8 mouse cellular contexts compared by ENCODE assay signal in the genomic region with DNA sequence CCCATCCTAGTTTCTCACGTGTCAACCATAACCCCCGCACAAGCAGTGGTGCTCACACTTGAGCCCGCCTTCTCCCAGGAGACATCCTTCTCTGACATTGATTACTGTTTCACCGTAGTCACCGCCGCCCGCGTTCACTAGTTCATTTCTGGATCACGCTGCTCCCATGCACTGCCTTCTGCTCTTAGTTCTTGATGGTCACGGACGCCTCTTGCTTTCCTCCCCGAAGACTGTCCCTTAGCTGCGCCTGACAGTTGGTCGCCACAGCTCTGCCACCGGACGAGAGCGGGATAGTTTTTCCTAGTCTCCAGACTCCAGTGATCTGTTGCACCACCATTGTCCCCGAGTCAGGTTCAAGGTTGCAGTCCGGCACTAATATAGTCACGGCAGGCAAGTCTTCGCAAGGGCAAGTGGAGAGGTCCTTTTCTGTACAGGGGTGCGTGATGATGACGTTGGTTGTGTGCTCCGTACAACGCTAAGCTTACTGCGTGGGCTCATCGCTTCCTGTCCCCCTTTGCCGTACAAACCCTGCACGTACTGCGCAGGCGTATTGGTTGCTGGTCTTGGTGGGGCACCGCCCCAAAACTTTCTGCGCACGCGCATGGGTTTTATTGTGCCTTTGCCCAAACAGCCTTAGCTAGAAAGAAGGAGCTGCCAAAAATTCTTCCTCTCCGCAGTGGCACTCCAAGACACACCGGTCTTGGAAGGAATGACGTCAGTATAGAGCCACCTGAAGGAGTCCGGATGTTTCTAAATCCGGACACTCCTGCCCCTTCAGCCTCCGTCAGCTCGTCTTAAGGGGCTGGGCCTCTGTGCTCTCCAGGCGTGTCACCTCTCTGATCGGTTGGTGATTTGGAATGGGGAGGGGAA. TPM values are rescaled to one million over a fixed set of nuclear protein-coding genes. Genes with fewer than 3 reads are reported as not detected.
A peak's percentile ranks its signal among the peaks of the same experiment; 100 is the strongest.
DNase-seq lines count a peak whose midpoint lies in the region; ATAC-seq and TF ChIP-seq lines count a peak whose summit lies in the region.

A gene (plus strand): TSS at position 628 of the 870 bp plus-strand sequence.

- H3K27me3 ChIP-seq in embryonic facial prominence, embryonic 15.5 days, result no peaks in the 10 kb centered on the region
- H3K27me3 ChIP-seq in limb, embryonic 14.5 days (ENCODE audit: control insufficient read depth, insufficient read depth, low read length), result no peaks in the 10 kb centered on the region
- H3K27me3 ChIP-seq in midbrain, postnatal 0 days (ENCODE audit: insufficient read depth, low read length), result no peaks in the 10 kb centered on the region

- H3K36me3 ChIP-seq in embryonic facial prominence, embryonic 15.5 days, result peaks cover 25% of the 10 kb centered on the region
- peaks cover 26% of the 10 kb centered on the region for H3K36me3 ChIP-seq in limb, embryonic 14.5 days (ENCODE audit: control insufficient read depth, insufficient read depth, low read length)
- H3K36me3 ChIP-seq in midbrain, postnatal 0 days (ENCODE audit: insufficient read depth, low read length), result peaks cover 13% of the 10 kb centered on the region

- no peaks in the 10 kb centered on the region for H3K9me3 ChIP-seq in embryonic facial prominence, embryonic 15.5 days (replicated peaks)
- no peaks in the 10 kb centered on the region for H3K9me3 ChIP-seq in limb, embryonic 14.5 days (ENCODE audit: control insufficient read depth, low read length)
- no peaks in the 10 kb centered on the region for H3K9me3 ChIP-seq in midbrain, postnatal 0 days (ENCODE audit: low read length)

- TF ChIP-seq POLR2A in bone marrow, adult 2 months (IDR thresholded peaks at IDR 0.05; ENCODE audit: borderline replicate concordance, control insufficient read depth, low read depth, low read length), result no peak; the same call in 1 of the 2 replicates
- 0 out of 2 replicates have a peak, but pooled peaks have one; percentile 38 for TF ChIP-seq POLR2A in limb, embryonic 14.5 days (IDR thresholded peaks at IDR 0.05; ENCODE audit: borderline replicate concordance, extremely low read depth, insufficient read depth, insufficient read length)

- H3K4me3 ChIP-seq in bone marrow, adult 2 months (replicated peaks; ENCODE audit: control insufficient read depth, low read depth, low read length), result peak within 1 kb of the TSS; percentile 77
- H3K4me3 ChIP-seq in embryonic facial prominence, embryonic 15.5 days (replicated peaks), result peak within 1 kb of the TSS; percentile 69
- peak within 1 kb of the TSS; percentile 66 for H3K4me3 ChIP-seq in limb, embryonic 14.5 days (replicated peaks; ENCODE audit: low read length)
- H3K4me3 ChIP-seq in midbrain, postnatal 0 days (ENCODE audit: low read depth, low read length), result peak within 1 kb of the TSS; percentile 68

- peaks cover 1% of the 10 kb centered on the region; the same call in 1 of the 2 replicates for H3K4me1 ChIP-seq in bone marrow, adult 2 months (ENCODE audit: control insufficient read depth, insufficient read depth, low read length)
- H3K4me1 ChIP-seq in embryonic facial prominence, embryonic 15.5 days, result peaks cover 53% of the 10 kb centered on the region
- H3K4me1 ChIP-seq in limb, embryonic 14.5 days (ENCODE audit: control insufficient read depth, insufficient read depth, low read length), result peaks cover 26% of the 10 kb centered on the region
- H3K4me1 ChIP-seq in midbrain, postnatal 0 days (ENCODE audit: insufficient read depth, low read length), result peaks cover 21% of the 10 kb centered on the region

- peak; percentile 91 for ATAC-seq in embryonic facial prominence, embryonic 15.5 days (ENCODE audit: insufficient number of reproducible peaks, low FRiP score, low TSS enrichment, low read depth)
- peak; percentile 95 for ATAC-seq in limb, embryonic 14.5 days (ENCODE audit: low FRiP score, low read depth)
- peak; percentile 94 for ATAC-seq in midbrain, postnatal 0 days (ENCODE audit: low FRiP score)

- no peak for TF ChIP-seq CTCF in bone marrow, adult 2 months (IDR thresholded peaks at IDR 0.05; ENCODE audit: control insufficient read depth, insufficient read depth, low read length)
- TF ChIP-seq CTCF in midbrain, postnatal 0 days (IDR thresholded peaks at IDR 0.05), result no peak

- peak within 1 kb of the TSS; percentile 76 for H3K27ac ChIP-seq in bone marrow, adult 2 months (ENCODE audit: control insufficient read depth, insufficient read depth, low read depth, low read length, poor library complexity)
- peak within 1 kb of the TSS; percentile 91 for H3K27ac ChIP-seq in embryonic facial prominence, embryonic 15.5 days (replicated peaks)
- peak within 1 kb of the TSS; percentile 83 for H3K27ac ChIP-seq in limb, embryonic 14.5 days (replicated peaks; ENCODE audit: low read depth, low read length)
- peak within 1 kb of the TSS; percentile 98 for H3K27ac ChIP-seq in midbrain, postnatal 0 days (ENCODE audit: low read depth, low read length)

- under 1% methylated on average over 44 of the region's 44 CpGs for WGBS in bone marrow, adult 2 months
- WGBS in embryonic facial prominence, embryonic 15.5 days, result under 1% methylated on average over 44 of the region's 44 CpGs
- under 1% methylated on average over 44 of the region's 44 CpGs for WGBS in limb, embryonic 14.5 days
- WGBS in midbrain, postnatal 0 days, result under 1% methylated on average over 44 of the region's 44 CpGs

- peak within 1 kb of the TSS; percentile 87 for H3K9ac ChIP-seq in embryonic facial prominence, embryonic 15.5 days
- H3K9ac ChIP-seq in limb, embryonic 14.5 days (ENCODE audit: low read depth, low read length, severe bottlenecking), result peak within 1 kb of the TSS; percentile 72
- H3K9ac ChIP-seq in midbrain, postnatal 0 days (replicated peaks; ENCODE audit: low read length, poor library complexity, severe bottlenecking), result peak within 1 kb of the TSS; percentile 87

- peak within 1 kb of the TSS; percentile 94 for H3K4me2 ChIP-seq in embryonic facial prominence, embryonic 15.5 days (replicated peaks)
- H3K4me2 ChIP-seq in limb, embryonic 14.5 days (replicated peaks; ENCODE audit: low read depth, low read length, severe bottlenecking), result peak within 1 kb of the TSS; percentile 94
- peak within 1 kb of the TSS; percentile 95 for H3K4me2 ChIP-seq in midbrain, postnatal 0 days (ENCODE audit: low read depth, low read length, poor library complexity, severe bottlenecking)

- DNase-seq in 416B (ENCODE audit: low read depth), result peak; percentile 100
- peak; percentile 99 for DNase-seq in heart, adult 8-10 months (ENCODE audit: low spot score)
- peak; percentile 99 for DNase-seq in kidney, adult 9 months
- DNase-seq in limb, embryonic 14.5 days (ENCODE audit: low spot score), result peak; percentile 100
- DNase-seq in midbrain, postnatal 0 days (ENCODE audit: low spot score), result peak; percentile 100
- DNase-seq in spleen, postnatal 14 days (ENCODE audit: low spot score in 2 of 2), result peak; percentile 93

RNA-seq across cellular contexts. Expression of the gene that starts here (rescaled TPM):
- 2.9 and 3.4 TPM in 2 replicates for polyA plus RNA-seq in bone marrow, adult 2 months (2011; ENCODE audit: insufficient read depth, insufficient read length, low replicate concordance, missing spikeins)
- 11.2 and 11.4 TPM in 2 replicates for polyA plus RNA-seq in embryonic facial prominence, embryonic 15.5 days (2015; fragmentation: Nextera tagmentation; extraction: Ambion mirVana)
- 10 to 100 TPM; 16.2 to 20.0 (median 18.2) TPM for total RNA-seq in heart, adult 8-10 months (2022)
- polyA plus RNA-seq in limb, embryonic 14.5 days (2012; rRNA removed), result 16.3 and 21.9 TPM in 2 replicates
- polyA plus RNA-seq in limb, embryonic 14.5 days (2014; fragmentation: Nextera tagmentation; extraction: Ambion mirVana), result 10.7 TPM in 2 replicates
- 115 and 119 TPM in 2 replicates for total RNA-seq in midbrain, postnatal 0 days (2014; rRNA removed)
- 21.8 and 23.9 TPM in 2 replicates for polyA plus RNA-seq in midbrain, postnatal 0 days (2015; fragmentation: Nextera tagmentation; extraction: Ambion mirVana)

Comparison
In these comparisons a context has a peak if more than half of its experiments do, and no peak if none do; other contexts are left out.
1. Peak in every context shown above with its lines: DNase-seq, ATAC-seq, H3K4me3 ChIP-seq and H3K27ac ChIP-seq.